Mouse (Mus musculus) urinary bladder, adult 2 months (tissue): Measurements from ENCODE around the gene Poc1b. TPM values are rescaled to one million over a fixed set of nuclear protein-coding genes. Genes with fewer than 3 reads are reported as not detected.

Experiments
- DNase-seq: peaks from one replicate; pipeline ENCODE4 v3.0.0; 2022; ENCODE audit warnings: low spot score
- polyA plus RNA-seq: library from polyadenylated mRNA; depleted of rRNA; stranded (reverse); fragments of >200 nt; gene quantifications from 2 replicates; pipeline ENCODE4 v1.2.3, GENCODE M21; 2012

The Poc1b gene
- polyA plus RNA-seq, 1 experiment = 16.6 TPM

DNA sequence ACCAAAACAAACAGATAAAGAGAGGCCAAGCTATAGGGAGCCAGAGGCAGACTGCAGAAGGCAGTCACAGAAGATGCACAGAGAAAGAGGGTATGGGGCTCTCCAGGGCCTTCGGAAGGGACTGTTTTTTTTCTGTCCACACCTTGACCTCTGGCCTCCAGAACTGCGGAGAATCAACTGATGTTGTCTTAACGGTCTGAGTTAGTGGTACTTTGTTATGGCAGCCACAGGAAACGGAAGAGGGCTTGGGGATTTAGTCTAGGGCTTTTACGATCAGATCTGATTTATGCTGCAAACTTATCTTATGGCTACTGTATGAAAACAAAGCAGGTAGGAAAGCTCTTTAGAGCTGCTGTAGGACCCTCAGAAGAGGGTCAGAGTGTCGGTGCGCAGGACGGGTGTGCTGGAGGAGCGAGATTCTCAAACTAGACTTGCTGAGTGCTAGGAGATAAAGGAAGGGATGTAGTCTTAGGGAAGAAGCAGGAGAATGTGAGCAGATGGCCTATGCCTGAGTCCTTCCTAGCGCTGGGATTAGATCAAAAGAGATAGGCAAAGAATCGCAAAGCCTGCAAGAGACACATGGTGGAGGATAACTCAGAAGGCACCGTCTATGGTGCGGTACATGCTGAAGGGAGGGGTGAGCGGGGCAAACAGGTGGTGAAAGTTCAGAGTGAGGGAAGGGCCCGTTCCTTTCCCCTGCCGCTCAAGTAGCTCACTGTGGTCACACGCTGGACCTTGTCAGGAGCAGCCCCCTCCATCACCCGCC lies 8.8 kb downstream of the Poc1b start:
- no peak for DNase-seq

- DNase-seq = no peak
Measured at GRCm38 (mm10) chr10:99116237-99116632, 9.4 kb downstream of the Poc1b start.

DNA sequence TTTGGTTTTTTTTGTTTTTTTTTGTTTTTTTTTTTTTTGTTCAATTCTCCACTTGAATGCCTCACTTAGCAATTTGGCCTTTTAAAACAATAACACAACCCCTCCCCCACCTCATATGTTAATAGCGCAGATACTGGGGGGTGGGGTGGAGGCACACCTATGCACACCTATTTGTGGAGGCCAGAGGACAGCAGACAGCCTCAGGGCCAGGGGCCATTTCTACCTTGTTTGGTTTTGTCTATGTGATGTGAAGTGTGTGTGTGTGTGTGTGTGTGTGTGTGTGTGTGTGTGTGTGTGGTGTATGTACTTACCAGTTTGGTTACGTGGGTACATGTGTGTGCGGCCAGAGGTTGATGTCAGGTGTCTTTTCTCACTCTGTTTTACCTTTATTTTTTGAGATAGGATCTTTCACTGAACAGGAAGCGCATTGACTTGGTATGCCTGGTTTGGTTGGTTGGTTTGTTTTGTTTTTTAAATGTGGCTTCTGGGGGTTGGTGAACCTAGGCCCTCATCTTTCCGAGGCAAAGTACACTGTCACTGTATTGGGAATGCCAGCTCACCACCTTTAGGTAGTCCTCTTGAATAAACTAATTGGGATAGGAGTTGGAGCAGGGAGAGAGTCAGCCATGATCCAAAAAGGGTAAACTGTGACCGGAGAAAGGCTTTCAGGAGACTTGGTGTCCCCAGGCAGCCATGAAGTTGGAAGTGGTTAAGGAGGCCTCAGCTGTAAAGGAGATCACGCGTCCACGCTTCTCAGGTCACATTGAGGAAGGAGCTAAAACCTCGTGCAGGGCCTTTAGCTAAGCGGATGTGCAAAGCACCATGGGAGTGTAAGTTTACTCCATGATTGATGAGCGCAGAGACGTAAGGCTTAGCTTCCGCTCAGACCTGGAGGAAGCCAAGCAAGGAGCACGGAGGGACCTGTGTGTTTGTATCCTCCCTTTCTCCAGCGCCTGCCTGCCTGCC lies 10.1 kb downstream of the Poc1b start:
- DNase-seq = no peak

DNA sequence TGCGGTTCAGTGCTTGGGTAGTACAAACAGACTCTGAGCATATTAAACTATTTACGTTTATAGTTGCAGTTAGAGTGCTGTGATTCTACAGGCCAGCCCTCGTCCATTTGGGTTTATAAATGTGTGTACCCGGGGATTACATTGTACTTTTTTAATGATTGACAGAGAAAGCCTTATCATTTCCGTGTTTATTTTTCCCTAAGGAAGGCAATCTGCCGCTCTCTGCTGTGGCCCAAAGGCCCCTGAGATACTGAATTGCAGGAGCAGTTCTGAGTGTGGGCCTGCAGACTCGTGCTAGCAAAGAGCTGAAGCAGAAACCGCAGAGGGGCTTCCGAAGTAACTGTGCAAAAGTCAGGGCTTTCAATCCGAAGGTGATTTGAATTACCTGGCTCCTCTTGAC lies 11.0 kb downstream of the Poc1b start:
- no peak for DNase-seq

DNA sequence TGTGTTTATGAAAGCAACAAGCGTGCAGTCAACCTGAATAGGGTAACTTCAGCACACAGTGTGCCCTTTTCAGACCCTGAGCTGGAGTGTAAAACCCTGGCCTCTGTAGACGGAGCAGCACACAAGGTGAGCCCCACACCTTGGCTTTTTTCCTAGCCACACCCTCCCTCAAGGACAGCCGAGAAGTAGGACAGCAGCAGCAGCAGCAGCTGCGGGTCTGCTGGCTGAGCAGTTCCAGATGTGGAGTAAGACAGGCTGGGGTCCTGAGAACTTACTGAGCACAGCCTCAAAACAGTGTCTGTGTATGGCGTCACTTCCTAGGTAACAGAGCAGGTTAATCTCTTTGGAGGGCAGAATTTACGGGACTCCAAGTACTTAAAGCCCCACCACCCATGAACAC lies 11.9 kb downstream of the Poc1b start:
- no peak for DNase-seq

DNA sequence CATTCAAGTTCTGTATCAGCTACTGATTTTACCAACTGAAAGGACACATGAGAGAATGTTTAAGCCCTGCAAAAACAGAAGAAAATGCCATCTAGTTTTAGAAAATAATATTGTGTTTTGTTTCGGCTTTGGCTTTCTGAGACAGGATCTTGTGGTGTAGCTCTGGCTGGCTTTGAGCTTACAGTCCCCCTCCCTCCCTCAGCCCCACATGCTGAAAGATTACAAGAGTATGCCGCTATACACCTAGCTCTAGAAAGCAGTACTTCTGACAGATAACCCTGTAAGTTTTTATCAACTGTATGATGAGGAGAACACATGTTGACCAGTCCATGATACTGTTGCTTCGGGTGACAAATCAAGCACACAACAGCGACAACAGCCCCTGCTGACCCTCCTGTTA lies 12.6 kb downstream of the Poc1b start:
- DNase-seq = no peak

- no peak for DNase-seq
Measured at GRCm38 (mm10) chr10:99126225-99126624, 19.4 kb downstream of the Poc1b start, which contains the start of gene Phxr2. Phxr2 (minus strand) TSS chr10:99126325.

- DNase-seq = no peak
Measured at GRCm38 (mm10) chr10:99126954-99127353, 20.1 kb downstream of the Poc1b start.

GRCm38 (mm10) chr10:99127691-99128261 lies 20.9 kb downstream of the Poc1b start:
- no peak for DNase-seq

DNA sequence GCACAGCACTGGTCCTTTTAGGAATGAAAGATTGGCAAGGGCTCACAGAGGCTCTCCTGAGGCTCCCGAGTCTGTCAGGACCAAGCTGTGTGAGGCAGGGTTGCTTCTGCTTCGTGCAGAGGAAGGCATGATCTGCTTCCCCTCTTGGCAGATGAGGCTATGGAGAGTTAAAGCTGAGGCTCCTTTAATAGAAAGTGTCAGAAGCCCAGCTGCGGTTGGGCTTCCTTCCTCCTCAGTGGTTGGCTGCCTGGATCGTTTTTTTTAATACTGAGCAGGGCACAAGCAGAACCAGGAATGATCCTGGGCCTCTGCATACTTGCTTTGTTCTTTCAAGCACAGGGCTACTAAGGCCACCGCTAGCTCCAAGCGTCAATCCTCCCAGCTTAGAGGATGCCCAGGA lies 23.8 kb downstream of the Poc1b start:
- DNase-seq = no peak

- DNase-seq = no peak
Measured at GRCm38 (mm10) chr10:99131298-99131697, 24.5 kb downstream of the Poc1b start.

DNA sequence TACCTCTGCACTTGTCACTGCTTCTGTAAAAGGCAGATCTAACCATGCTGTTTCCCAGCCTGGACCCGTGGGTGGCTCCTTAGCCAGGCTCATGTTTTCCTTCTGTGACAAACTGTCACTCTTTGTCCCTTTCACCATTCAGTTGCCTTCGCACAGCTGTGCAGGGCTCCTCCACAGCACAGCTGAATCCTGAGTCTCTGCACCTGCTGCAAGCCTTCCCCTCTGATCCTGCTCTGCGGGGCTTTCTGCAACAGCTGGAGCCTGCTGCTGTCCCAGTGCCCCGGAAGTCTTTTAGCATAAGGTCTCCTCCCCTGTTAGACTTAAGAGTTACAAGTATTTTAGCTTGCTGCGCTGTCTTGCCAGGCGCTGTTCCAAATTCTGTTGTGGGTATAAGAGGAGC lies 25.4 kb downstream of the Poc1b start:
- DNase-seq = no peak

GRCm38 (mm10) chr10:99132595-99133272 lies 25.9 kb downstream of the Poc1b start:
- DNase-seq = no peak

GRCm38 (mm10) chr10:99133321-99133875 lies 26.6 kb downstream of the Poc1b start:
- DNase-seq = no peak

- no peak for DNase-seq
Measured at GRCm38 (mm10) chr10:99136337-99136736, 29.5 kb downstream of the Poc1b start.

GRCm38 (mm10) chr10:99145611-99146010 lies 38.8 kb downstream of the Poc1b start:
- DNase-seq = no peak

DNA sequence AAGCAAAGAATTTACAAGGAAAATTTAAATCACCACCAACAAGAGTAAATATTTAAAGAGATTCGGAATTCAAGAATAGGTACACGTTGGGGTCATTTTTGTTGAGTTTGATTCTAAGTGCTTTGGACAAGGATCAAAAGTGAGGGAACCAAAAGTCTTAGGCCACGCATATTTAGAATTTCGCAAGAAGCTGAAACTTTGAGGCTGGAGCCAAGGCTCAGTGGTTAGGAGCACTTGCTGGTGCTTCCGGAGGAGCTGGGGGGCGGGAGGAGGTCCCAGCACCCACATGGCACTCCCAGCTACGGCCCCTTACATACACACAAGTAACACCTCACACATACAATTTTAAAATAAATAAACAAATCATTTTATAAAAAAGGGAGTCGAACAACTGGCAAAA lies 39.8 kb downstream of the Poc1b start:
- DNase-seq = no peak

DNA sequence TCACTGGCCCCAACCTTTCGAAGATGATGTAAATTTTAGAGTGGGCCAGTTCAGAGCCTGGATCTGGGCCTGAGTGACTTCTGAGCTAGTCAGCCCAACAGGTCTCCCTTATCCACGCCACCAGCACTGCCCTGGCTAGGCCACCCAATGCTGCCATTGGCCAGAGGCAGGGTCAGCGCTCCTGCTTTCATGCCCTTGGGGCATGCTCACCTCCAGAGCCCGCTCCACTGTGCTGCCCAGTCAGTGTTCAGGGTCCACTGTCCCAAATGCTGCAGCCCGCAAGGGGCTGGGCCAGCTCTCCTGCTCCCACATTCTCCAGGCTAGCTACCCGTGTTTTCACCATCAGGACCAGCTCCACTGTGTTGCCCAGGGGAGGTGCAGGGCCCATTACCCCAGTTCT lies 43.2 kb downstream of the Poc1b start:
- no peak for DNase-seq

GRCm38 (mm10) chr10:99151580-99151979 lies 44.7 kb downstream of the Poc1b start:
- no peak for DNase-seq

- no peak for DNase-seq
Measured at GRCm38 (mm10) chr10:99152063-99152462, 45.2 kb downstream of the Poc1b start.

DNA sequence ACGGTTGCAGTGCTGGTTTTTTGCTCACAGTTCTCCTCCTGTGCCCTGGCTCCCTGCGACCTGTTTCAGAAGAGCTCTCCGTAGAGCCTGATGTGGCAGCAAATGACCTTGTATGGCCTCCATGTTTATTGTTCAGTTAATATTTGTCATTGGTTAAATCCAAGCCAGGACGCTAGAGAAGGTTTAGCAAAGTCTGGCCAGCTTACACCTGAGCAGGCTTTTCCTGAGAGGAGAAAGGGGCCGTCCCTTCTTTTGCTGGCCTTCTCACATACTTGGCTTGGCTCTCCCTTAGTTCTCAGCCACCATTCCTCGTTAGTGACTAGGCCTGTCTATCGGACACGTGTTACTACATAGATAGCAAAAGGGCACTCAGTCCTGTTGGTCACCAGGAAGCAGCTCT lies 47.8 kb downstream of the Poc1b start:
- DNase-seq = no peak

DNA sequence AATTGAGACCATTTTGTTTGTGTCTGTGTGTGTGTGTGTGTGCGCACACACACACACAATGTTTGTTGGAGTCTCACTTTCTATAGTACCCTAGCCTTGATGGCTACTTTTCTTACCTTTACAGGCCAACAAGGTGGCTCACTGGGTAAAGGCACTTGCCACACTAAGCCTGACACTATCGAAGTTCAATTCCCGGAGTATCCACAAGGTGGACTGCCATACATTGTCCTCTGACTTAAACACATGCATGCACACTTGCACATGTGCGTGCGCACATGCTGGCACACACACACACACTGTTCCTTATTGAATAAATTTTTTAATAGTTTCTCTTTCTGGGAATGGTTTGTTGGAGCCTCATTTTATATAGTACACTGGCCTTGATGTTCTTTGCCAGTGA lies 50.0 kb downstream of the Poc1b start:
- DNase-seq = no peak
